Mouse (Mus musculus) WW6 (cell line): ENCODE measurements at regions not wholly inside any gene's neighbourhood (a gene's known extent, or its start where the extent isn't known, plus 50 kb on each side); places are given as distances from the start of the nearest gene placed in this dataset.

Experiments used
- DNase-seq: peaks from one replicate; pipeline ENCODE4 v3.0.0-alpha.2; 2013; ENCODE audit warnings: low read depth, low spot score

DNA sequence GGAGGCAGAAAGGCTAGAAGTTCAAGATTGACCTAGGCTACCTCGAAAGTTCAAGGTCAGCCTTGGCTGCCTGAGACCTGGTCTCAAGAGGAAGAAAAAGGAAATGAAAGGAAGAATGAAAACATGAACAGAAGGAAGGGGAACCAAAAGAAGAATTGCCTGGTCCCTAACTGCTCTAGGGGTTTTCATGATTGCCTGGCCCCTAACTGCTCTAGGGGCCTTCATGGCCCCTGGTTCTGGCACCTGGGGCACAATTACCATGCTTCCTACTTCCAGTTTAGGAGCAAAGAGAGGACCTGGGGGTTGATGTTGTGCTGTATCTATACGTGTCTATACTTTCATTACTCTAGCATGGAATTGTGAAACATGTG lies 132.8 kb downstream of the Cd24a start:
- DNase-seq: no peak

DNA sequence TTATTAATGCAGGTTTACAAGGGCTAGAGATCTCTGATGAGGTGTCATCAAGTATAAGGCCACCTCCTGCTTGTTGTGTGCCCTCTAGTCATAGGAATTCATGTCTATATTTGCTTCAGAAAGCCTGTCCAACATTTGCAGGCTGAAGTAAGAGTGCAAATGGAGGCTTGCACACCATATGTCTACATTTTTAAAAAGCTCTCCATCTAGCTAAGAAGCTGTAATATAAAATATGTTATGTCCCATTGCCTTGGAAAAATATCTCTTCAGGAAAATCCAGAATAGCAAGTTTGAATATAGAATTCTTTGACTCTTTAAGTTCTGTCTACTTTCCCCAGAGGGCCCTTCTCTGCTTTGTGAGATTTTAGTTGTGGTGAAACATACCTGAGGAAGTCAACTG lies 134.6 kb downstream of the Cd24a start:
- no peak for DNase-seq

DNA sequence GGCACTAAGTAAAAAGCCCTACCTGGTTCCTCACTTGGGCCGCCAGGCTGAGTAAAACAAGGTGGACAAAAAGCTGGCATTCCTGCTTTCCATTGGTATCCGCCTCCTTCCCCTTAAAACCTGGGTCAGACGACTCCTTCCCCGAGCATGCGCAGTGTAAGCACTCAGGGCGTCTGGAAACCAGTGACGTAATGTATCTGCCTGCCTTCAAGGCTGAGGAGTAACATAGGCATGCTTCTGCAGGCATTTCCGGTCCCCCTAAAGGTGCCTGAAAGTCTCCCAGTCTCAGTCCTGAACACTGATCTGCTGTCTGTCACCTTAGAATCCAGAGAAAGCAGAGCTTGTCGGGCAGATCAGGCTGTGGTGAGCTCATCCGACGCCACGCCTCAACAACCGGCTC lies 140.7 kb downstream of the Cd24a start:
- DNase-seq: no peak

DNA sequence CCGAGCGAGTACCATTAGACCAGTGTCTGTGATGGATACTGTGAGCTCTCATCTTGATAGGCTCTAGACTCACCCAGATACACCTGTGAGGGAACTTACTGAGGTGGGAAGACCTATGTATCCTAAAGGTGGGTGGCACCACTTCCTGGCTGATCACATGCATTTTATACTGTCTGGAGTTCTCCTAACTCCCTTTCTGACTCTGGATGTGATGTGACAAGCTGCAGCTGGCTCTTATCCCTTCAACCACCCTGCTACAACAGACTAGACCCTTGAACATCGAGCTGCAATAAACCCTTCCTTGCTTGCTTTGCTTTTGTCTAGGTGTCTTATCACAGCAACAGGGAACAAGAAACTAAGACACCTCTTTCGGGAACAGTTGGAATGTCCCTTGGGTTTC lies 143.3 kb downstream of the Cd24a start:
- no peak for DNase-seq

GRCm38 (mm10) chr10:43722164-43722563 lies 144.1 kb downstream of the Cd24a start:
- DNase-seq: no peak

DNA sequence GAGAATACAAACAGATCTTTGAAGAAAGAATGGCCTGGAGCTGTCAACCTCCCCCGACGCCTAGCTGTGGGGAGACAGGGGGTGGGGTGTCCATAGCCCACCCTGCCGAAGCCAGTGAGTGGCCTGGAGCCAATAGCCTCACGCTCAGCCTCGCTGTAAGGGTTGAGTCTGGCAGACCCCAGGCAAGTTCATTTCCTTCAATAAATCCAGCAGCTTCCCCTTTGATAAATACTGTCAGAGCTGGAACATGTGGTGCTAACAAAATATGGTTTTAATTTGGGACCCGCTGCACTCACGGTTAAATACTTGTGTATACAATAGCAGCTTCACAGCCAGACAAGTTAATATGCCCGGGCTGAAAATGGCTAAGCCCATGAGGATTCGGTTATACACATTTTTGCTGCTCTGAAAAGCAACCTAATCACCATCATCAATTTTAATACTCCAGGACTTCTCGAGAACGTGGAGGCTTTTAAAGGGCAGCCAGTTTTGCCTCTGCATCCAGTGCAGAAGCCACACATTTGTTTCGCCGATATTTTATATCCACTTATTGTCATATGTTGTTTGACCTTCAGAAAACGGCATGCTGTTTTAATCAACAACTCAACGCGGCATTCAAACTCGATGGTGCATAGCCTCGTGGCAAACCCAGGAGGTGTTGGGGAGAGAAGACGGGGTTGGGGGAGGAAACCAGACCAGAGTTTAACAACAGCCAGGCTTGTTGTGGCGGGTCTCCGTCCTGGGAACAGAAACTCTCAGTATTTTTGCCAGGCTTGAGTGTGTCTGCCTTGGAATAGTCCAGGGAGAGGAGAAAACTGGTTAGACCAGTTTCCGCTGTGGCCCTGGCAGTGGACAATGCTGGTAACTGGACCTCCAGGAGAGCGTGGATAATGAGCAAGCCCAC lies 144.9 kb downstream of the Cd24a start:
- DNase-seq: no peak

- no peak for DNase-seq
Measured at GRCm38 (mm10) chr10:43723615-43723937, 145.5 kb downstream of the Cd24a start.

- DNase-seq: no peak
Measured at GRCm38 (mm10) chr10:43727746-43728145, 149.7 kb downstream of the Cd24a start.

DNA sequence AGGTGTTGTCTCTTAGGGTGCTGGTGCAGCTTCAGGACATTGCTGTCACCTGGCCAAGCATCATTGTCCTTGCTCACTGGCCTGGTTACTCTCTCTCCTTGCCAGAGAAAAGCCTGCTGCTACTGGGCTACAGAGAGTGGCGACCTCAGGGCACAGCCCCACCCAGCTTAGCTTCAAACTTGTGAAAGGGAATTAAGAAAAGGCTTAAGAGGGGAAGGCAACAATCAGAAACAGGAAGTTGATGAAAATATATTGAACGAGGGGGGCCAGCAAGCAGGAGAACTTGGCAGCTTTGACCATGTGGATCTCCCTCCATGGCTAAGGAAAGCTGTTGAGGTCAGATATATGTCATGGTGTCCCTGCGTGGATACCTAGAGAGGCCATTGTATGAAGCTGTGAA lies 151.1 kb downstream of the Cd24a start:
- no peak for DNase-seq

- no peak for DNase-seq
Measured at GRCm38 (mm10) chr10:43733618-43734415, 155.7 kb downstream of the Cd24a start.

- no peak for DNase-seq
Measured at GRCm38 (mm10) chr10:43739181-43739580, 161.1 kb downstream of the Cd24a start.

DNA sequence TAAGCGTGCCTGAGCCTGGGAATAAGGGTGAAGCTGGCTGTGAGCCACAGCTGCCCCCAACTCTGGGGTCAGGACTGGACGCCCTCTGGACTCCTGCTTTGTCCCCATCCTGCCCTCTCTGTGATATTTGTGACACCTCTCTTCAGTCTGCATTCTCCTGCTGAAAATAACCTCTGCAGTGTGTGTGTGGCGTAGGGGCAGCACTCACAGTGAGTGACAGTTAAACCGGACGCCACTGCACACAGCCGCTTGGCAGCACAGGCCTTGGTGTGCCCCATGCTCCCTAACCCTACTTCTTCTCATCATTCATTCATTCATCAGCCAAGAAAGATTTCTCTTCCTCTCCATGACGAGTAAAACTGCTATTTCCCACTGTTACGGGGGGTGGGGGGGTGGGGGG lies 161.6 kb downstream of the Cd24a start:
- no peak for DNase-seq

GRCm38 (mm10) chr10:43740204-43740865 lies 161.2 kb downstream of the Qrsl1 start:
- no peak for DNase-seq

GRCm38 (mm10) chr10:43741361-43742084 lies 160.0 kb downstream of the Qrsl1 start:
- no peak for DNase-seq

- peak; percentile 79 for DNase-seq
Measured at GRCm38 (mm10) chr10:43742085-43743054, 159.2 kb downstream of the Qrsl1 start.

DNA sequence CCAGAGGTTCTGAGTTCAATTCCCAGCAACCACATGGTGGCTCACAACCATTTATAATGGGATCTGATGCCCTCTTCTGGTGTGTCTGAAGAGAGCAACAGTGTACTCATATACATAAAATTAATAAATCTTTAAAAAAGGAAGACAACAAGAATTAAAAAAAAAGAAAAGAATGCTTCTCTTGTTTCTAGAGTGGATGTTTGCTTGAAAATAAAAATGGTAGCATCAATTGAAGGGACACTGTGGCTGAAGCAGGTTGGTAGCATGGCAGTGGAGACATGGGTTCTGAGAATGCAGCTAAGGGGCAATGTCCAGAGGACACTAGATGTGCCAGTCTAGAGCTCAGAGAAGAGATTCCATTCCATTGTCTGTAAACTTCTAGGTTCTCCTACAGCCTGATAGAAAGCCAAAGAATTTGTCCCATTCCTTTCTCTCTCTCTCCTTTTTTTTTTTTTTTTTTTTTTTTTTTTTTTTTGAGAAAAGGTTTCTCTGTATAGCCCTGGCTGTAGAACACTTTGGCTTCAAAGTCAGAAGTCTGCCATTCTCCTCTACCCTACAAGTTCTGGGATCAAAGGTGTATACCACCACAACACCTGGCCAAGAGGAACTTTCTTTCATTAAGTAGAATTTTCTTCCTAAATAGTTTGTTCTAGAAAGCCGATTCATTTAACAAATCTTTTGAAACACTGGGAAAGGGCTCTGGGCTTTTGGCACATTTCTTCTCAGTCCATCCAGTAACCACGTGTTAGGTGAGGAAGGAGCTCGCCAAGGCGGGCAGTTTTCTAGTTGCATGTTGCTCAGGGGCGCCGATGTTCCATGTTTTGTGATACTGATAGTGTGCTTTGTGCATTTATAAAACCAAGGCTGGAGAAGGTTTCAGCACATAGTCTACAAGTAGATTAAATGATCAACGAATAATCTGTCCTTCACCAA lies 158.1 kb downstream of the Qrsl1 start:
- no peak for DNase-seq

DNA sequence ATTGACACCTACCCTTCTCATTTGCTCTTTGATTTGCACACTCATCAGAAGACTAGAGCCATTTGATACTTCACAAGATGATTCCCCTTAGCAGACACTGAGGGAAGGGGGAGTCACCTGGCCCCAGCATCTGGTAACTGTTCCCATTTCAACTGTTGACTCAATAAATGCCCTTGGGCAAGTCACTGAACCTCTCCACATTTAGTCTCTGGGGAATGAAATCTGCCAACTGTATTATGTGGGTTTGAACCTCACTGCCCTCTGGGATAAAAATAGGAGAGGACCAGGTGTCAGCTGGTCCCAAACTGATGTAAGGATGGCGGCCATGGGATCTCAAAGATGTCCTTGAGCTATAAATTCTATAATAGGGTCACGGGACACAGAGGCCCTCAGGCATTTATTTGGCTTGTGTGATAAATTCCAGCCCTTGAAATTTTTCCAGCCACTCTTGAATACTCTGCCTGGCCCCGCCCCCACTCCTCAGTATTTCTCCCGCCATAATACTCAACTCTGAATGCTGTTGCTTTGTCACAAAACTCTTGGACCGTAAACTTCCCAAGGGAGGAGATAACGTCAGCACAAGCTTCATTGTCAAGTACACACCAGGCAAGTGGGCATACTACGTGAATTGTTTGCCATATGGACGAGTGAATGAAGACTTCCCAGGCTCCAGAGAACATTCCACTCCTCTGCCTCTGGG lies 155.5 kb downstream of the Qrsl1 start:
- no peak for DNase-seq

GRCm38 (mm10) chr10:43746631-43747001 lies 154.9 kb downstream of the Qrsl1 start:
- no peak for DNase-seq

GRCm38 (mm10) chr10:43747541-43747940 lies 154.0 kb downstream of the Qrsl1 start:
- DNase-seq: no peak
